Mouse (Mus musculus): ENCODE data around the gene Rfx1. TPM values are rescaled to one million over a fixed set of nuclear protein-coding genes. Genes with fewer than 3 reads are reported as not detected.
A peak's percentile ranks its signal among the peaks of the same experiment; 100 is the strongest.

Rfx1 gene
- total RNA-seq (2021): 1 to 10 TPM; 3.6 to 4.4 TPM
- long read RNA-seq, experiment 1, partial matches to known transcripts: 2 of 2 reads
- long read RNA-seq, experiment 1, other reads (novel, unspliced or antisense): 0 of 2 reads
- long read RNA-seq, experiment 2, full-length matches to known transcripts: 1 of 8 reads
- long read RNA-seq, experiment 2, partial matches to known transcripts: 4 of 8 reads
- long read RNA-seq, experiment 2, other reads (novel, unspliced or antisense): 3 of 8 reads

DNA sequence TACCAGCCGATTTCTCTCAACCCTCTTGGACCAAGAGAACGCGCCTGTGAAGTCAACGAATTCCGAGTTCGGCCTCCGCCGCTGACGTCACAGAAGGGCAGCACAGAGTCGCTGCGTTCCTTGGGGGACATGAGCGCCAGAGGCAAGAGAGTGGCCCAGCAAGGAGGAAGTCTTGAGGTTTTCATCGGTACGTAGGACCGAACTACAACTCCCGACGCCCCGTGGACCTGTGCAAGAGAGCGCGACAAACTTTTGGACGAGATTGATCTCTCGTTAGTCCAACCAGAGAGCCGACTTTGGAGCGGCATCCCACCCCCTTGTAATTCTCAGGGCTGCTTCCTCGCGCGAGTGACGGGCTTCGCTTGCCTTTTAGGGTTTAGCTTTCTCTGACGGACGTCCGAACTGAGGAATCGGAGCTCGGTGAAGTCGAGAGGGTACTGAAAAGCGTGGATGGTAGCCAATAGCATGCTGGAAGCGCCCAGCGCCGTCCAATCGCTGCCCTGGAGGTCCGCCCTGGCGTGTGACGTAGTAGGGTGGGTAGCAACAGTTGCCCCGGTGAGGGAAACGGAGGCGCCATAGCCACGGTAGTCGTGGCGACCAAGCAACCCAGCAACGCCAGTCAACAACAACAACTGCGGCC is at the start of gene Rfx1:
TSS of gene Rfx1 (plus strand) at position 544 of the 640 bp plus-strand sequence.
- DNase-seq: peak; percentile 100

DNA sequence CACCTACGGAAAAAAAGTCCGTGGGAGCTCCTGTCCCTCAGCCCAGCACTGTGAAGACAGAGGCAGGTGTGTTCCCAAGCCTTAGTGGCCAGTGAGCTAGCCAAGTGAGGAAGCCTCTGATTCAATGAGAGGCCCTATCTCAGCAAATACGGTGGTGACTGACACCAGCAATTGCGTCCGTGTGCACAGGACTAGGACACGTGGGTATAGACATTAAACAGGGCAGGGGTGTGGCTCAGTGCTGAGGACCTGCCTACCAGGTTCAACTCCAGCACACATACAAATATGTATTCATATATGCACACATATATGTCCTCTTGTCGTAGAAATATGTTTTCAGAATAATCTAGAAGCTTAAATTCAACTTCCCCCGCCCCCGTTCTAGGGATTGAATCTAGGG is 46.9 kb upstream of the Rfx1 start:
- no peak for DNase-seq

GRCm38 (mm10) chr8:84021096-84021495 is 45.5 kb upstream of the Rfx1 start, which contains the start of gene Palm3:
TSS of gene Palm3 (plus strand) at chr8:84021471.
- DNase-seq: no peak

DNA sequence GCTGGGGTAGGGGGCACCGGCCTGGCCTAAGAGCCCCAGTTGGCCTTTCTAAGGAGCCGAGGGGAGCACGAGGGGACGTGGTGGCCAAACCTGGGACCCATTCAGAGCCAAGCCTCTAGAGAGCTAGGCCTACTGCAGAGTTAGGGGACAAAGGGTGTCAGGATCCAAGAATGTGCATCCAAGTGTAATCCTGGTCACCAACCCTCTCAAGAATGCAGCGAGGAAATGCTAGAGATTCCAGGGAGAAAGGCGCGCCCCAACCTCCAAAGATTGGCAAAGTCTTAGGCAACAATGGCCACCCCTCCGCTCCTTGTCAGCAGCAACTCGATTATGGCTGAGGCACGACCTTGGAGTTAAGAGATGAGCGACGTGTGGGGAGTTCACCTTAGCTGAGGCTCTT is 45.1 kb upstream of the Rfx1 start:
- no peak for DNase-seq

DNA sequence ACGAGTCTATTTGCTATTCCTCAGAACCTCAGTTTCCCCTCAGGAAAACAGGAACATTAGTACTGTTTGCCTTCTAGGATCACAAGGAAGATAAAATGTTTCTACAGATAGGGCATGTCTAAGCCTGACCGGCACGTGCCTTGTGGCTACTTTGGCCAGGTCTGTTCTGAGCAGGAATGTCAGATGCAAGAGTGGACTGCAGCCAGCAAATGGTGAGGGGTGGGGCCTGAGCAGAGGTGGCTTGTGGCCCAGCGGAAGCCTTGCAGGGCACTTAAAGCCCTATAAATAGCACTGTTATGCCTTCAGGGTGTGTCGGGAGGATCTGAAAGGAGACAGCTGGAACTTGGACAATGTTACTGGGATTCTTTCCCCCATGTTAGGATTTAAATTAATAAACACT is 43.5 kb upstream of the Rfx1 start:
- DNase-seq: peak; percentile 76

DNA sequence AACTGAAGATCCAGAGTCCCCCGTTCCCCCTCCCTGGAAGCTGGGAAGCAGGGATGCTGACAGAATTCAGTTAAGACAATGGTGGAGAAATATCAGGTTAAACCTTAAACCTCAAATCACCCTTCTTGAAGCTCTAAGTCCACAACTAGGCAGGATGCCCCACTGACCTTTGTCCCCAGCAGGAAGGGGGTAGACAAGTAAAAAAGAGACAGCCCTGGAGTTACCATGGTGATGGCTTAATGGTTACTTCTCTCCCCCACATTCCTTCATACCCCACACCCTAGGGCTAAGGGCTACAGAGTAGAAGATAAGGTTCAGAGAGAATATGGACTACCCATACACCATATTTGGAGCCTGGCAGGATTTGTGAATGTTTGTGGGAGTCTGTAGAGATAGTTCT is 43.0 kb upstream of the Rfx1 start:
- DNase-seq: no peak

DNA sequence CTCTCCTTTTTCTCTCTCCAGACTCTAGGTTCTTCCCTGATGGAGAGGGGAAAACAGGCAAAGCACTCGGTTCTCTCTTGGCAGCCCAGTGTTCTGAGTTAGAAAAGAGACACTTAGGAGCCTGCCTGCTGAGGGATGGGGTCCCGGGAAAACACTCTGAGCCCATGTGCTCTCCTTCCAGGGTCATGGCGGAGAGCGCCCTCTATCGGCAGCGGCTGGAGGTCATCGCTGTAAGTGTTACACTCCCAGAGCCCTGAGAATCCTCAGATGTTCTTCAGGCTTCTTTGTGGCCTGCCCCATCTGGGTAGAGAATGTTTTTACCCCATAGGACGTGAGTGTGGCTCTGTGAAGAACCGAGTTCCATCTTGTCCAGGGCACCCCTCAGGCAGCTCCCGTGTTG is 42.5 kb upstream of the Rfx1 start:
- no peak for DNase-seq

DNA sequence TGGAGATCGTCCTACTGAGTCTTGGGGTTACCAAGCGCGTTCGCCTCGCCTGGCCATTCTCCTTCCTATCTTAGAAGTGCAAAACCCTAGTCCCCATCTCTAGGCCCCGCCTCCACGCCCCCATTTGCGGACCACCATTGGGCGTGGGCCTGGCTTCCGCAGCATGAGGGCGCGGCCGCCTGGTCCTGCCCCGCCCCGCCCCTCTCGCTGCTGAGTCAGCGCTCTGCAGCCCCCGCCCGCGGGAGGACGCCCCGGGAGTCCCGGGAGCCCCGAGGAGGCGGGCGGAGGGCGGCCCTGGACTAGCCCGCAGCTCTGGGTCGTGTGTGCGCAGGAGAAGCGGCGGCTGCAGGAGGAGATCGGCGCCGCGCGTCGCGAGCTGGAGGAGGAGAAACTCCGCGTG is 40.8 kb upstream of the Rfx1 start:
- DNase-seq: peak; percentile 62

GRCm38 (mm10) chr8:84027449-84027848 is 39.2 kb upstream of the Rfx1 start:
- no peak for DNase-seq

DNA sequence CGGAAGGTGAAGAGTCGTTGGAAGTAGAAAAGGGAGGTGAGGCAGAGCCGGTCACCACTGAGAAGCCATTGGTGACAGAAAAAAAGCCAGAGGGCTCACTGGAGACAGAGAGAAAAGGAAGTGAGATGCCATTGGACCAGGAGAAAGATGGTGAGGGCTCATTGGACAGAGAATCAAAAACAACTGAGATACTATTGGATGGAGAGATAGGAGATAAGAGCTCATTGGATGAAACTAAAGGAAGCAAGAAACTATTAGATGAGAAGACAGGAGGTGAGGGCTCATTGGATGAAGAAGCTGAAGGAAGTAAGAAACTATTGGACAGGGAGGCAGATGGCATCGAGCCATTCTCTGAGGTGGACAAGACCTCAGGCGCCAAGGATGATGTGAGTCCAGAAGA is 37.4 kb upstream of the Rfx1 start:
- DNase-seq: no peak

GRCm38 (mm10) chr8:84032777-84033176 is 33.9 kb upstream of the Rfx1 start:
- no peak for DNase-seq

- DNase-seq: no peak
Measured at GRCm38 (mm10) chr8:84038015-84038414, 28.6 kb upstream of the Rfx1 start.

DNA sequence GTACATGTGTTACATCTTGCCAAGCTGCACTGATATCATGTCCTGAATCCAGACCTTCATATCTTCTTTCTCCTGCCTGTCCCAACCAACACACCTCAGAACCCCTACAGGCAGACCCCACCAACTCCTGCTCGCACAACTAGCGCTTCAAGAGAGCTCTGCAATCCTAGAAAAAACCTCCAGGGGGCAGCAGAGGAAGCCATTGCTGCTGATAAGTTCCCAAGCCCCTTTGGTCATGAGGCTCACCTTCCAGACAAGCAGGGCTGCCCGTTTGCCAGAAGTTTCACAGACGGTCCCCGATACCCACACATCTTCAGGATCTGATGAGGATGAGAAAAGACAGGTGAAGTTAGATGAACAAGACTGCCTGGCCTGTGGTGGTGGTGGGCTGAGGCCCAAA is 27.6 kb upstream of the Rfx1 start:
- peak; percentile 39 for DNase-seq

DNA sequence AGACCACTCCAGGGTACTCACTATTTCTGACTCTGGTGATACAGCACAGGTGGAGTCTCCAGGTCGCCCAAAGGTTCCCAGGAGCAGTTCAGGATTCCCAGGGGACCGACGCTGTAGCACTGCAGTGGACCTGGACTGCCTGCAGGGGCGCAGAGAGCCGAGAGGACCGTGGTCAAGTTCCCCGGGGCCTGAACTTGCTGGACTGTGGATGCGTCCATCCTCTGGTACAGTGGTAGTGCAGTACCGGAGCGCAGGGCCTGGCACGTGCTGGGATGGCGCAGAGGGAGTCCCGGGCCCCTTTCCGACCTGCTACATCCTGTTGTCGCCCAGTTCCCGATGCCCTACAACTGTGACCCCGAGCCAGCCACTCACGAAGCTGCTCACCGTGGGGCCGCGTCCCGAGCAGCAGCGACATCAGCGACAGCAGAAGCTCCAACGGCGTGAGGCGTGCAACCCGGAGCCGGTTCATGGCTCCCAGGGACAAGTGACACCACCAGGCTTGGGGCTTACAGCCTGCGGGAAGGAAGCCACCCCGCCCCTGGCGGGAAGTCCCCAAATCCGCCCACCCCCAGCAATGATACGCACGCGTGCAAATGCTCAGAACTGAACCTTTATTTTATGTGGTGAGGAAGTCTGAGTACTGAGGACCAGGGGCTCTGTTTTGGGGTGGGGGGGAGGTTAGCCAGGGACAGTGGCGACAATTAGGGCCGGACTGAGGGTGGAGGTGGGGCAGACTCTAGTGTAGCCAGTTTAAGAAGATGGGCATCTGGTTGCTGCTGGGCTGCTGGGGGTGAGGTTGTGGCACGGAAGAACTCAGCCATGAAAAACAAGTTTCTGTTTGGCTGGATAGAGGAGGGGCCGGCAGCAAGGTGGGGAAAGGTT is 24.3 kb upstream of the Rfx1 start, which contains the start of gene Il27ra:
TSS of gene Il27ra (minus strand) at position 524 of the 882 bp plus-strand sequence.
- peak; percentile 57 for DNase-seq

DNA sequence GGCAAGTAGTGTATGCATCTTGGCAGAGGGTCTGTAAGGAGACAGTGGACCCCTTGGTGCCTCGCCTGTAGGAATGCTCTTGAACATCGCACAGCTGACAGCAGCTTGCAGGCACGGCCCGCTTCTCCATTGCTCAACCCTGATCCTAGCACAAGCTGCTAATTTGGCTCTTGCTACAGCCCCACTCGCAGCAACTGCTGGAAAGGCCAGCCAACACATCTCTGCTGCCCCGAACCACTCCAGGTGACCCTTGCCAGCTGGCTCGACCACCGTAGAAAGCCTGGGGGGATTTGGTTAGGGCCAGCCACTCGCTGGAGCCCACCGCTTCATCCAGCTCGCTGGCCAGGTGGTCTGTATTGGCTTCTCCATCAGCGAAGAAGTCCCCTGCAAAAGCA is 23.7 kb upstream of the Rfx1 start:
- DNase-seq: no peak

- DNase-seq: no peak
Measured at GRCm38 (mm10) chr8:84044103-84044502, 22.5 kb upstream of the Rfx1 start.

GRCm38 (mm10) chr8:84044900-84045299 is 21.7 kb upstream of the Rfx1 start, which contains the start of gene Rln3:
TSS of gene Rln3 (minus strand) at chr8:84045000.
- no peak for DNase-seq

DNA sequence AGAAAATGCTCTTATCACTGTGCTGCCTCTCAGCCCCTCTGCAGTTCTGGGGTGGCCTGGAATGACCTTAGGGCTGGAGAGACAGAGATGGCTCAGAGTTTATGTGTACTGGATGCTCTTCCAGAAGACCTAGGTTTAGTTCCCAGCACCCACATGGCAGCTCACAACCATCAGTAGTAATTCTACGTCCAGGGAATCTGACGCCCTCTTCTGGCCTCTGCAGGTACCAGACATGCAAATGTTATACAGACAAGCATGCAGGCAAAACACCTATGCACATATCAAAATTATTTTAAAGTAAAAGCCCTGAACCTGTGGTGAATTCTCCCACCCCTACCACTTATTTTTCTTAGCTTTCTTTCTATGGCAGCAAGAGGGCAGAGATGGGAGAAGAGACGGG is 20.1 kb upstream of the Rfx1 start:
- no peak for DNase-seq

GRCm38 (mm10) chr8:84048171-84048570 is 18.5 kb upstream of the Rfx1 start:
- no peak for DNase-seq

GRCm38 (mm10) chr8:84052746-84053145 is 13.9 kb upstream of the Rfx1 start:
- DNase-seq: no peak

GRCm38 (mm10) chr8:84053229-84053628 is 13.4 kb upstream of the Rfx1 start:
- no peak for DNase-seq

DNA sequence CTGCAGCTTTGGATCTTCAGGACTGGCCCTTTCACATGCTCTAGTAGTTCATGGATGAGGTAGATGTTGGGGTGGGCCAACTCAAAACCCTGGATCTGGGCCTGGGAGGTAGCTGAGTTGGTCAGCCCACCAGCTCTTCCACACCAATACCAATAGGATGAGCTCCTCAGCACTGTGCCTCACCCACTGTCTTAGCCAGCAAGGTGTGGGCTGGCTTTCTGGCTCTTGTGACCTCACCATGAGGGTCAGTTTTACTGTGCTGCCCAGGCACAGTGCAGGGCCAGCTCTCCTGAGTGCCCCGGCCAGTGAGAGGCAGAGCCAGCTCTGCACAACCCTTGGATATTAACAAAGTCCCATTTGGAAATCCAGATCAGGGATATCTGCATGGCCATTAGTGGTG is 8.8 kb upstream of the Rfx1 start:
- no peak for DNase-seq

DNA sequence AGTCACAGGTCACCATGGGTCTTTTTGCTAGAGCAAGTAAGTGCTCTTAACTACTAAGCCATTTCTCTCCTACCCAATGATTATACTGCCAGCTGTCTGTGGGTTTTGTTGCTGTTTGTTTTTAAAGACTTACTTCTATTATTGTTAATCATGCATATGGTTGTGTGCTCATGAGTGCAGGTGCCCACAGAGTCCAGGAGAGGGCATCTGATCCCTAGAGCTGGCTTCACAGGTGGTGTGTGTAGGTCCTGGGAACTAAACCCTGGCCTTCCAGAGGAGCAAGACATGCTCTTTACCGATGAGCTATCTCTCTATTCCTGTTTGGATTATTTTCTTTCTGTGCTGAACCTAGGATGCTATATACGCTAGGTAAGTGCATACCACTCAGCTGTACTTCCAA is 7.4 kb upstream of the Rfx1 start:
- no peak for DNase-seq

Measured in gastrocnemius, postnatal 25 days (tissue).